Mouse (Mus musculus): ENCODE results near the gene Ryk. TPM values are rescaled to one million over a fixed set of nuclear protein-coding genes. Genes with fewer than 3 reads are reported as not detected.
"Not testable (repeated sequence)": the region's sequence is repeated elsewhere in the genome, so short reads cannot be mapped to it uniquely, and the experiment has no call there.

Gene Ryk
- total RNA-seq, 4 experiments from 2014 or later = 35.0 to 41.6 (median 36.9) TPM

GRCm38 (mm10) chr9:102904952-102905351 lies 70.2 kb downstream of the Ryk start:
- no peak for DNase-seq (ENCODE audit: low spot score)

GRCm38 (mm10) chr9:102906781-102907180 lies 72.1 kb downstream of the Ryk start:
- DNase-seq (ENCODE audit: low spot score) = no peak

GRCm38 (mm10) chr9:102907521-102908246 lies 73.0 kb downstream of the Ryk start:
- peak; percentile 46 for DNase-seq (ENCODE audit: low spot score)

- no peak for DNase-seq (ENCODE audit: low spot score)
Measured at GRCm38 (mm10) chr9:102911526-102911925, 76.8 kb downstream of the Ryk start.

GRCm38 (mm10) chr9:102912516-102913035 lies 77.9 kb downstream of the Ryk start:
- DNase-seq (ENCODE audit: low spot score) = no peak

- DNase-seq (ENCODE audit: low spot score) = not testable (repeated sequence)
Measured at GRCm38 (mm10) chr9:102913597-102913996, 78.9 kb downstream of the Ryk start.

- peak; percentile 36 for DNase-seq (ENCODE audit: low spot score)
Measured at GRCm38 (mm10) chr9:102914583-102914982, 79.9 kb downstream of the Ryk start.

- peak; percentile 23 for DNase-seq (ENCODE audit: low spot score)
Measured at GRCm38 (mm10) chr9:102915292-102915854, 80.7 kb downstream of the Ryk start.

GRCm38 (mm10) chr9:102916076-102916475 lies 81.4 kb downstream of the Ryk start:
- no peak for DNase-seq (ENCODE audit: low spot score)

GRCm38 (mm10) chr9:102917532-102918129 lies 82.9 kb downstream of the Ryk start:
- DNase-seq (ENCODE audit: low spot score) = no peak

GRCm38 (mm10) chr9:102919486-102919885 lies 84.8 kb downstream of the Ryk start:
- no peak for DNase-seq (ENCODE audit: low spot score)

- no peak for DNase-seq (ENCODE audit: low spot score)
Measured at GRCm38 (mm10) chr9:102921791-102922190, 87.1 kb downstream of the Ryk start.

GRCm38 (mm10) chr9:102922866-102923434 lies 88.2 kb downstream of the Ryk start:
- DNase-seq (ENCODE audit: low spot score) = no peak

GRCm38 (mm10) chr9:102923836-102924235 lies 89.1 kb downstream of the Ryk start:
- no peak for DNase-seq (ENCODE audit: low spot score)

GRCm38 (mm10) chr9:102924627-102925316 lies 90.1 kb downstream of the Ryk start:
- no peak for DNase-seq (ENCODE audit: low spot score)

- no peak for DNase-seq (ENCODE audit: low spot score)
Measured at GRCm38 (mm10) chr9:102926137-102926536, 91.4 kb downstream of the Ryk start.

- no peak for DNase-seq (ENCODE audit: low spot score)
Measured at GRCm38 (mm10) chr9:102929776-102930175, 95.1 kb downstream of the Ryk start.

- DNase-seq (ENCODE audit: low spot score) = no peak
Measured at GRCm38 (mm10) chr9:102933925-102934721, 99.4 kb downstream of the Ryk start.

- DNase-seq (ENCODE audit: low spot score) = no peak
Measured at GRCm38 (mm10) chr9:102942221-102942620, 107.5 kb downstream of the Ryk start.

GRCm38 (mm10) chr9:102944891-102945290 lies 110.2 kb downstream of the Ryk start:
- no peak for DNase-seq (ENCODE audit: low spot score)

GRCm38 (mm10) chr9:102946469-102947015 lies 111.8 kb downstream of the Ryk start:
- DNase-seq (ENCODE audit: low spot score) = no peak
